Mouse (Mus musculus): Measurements from ENCODE around the gene Syt16. TPM values are rescaled to one million over a fixed set of nuclear protein-coding genes. Genes with fewer than 3 reads are reported as not detected.

The Syt16 gene
- polyA plus RNA-seq, 1 experiment from 2014 or later: 1.1 TPM

- H3K9me3 ChIP-seq (ENCODE audit: control insufficient read depth, low read length): no peaks in the 10 kb centered on the region
- peak within 1 kb of the TSS; percentile 84 for H3K4me3 ChIP-seq (ENCODE audit: low read length)
- peaks cover 8% of the 10 kb centered on the region for H3K36me3 ChIP-seq (ENCODE audit: control insufficient read depth, insufficient read depth, low read length)
- WGBS: under 1% methylated on average over 60 of the region's 60 CpGs
- peaks cover 6% of the 10 kb centered on the region for H3K4me1 ChIP-seq (ENCODE audit: control insufficient read depth, insufficient read depth, low read length)
- H3K4me2 ChIP-seq (ENCODE audit: low read depth, low read length): peak within 1 kb of the TSS; percentile 86
- no peaks in the 10 kb centered on the region for H3K27me3 ChIP-seq (replicated peaks; ENCODE audit: control insufficient read depth, insufficient read depth, low read length)
- ATAC-seq: peak; percentile 100
- H3K27ac ChIP-seq (ENCODE audit: low read length): peak within 1 kb of the TSS; percentile 72
- H3K9ac ChIP-seq (ENCODE audit: low read depth, low read length): peak within 1 kb of the TSS; percentile 79
These were observed 32.9 kb upstream of the Syt16 start, which contains the start of gene Snapc1 for GRCm38 (mm10) chr12:73964291-73965281. Gene Snapc1 (plus strand): TSS chr12:73964481.

GRCm38 (mm10) chr12:73969142-73969541 lies 28.3 kb upstream of the Syt16 start:
- no peak overlapping the region for H3K4me2 ChIP-seq (ENCODE audit: low read depth, low read length)
- no peak overlapping the region for H3K9ac ChIP-seq (ENCODE audit: low read depth, low read length)
- WGBS: 96% methylated on average over 8 of the region's 8 CpGs
- H3K36me3 ChIP-seq (ENCODE audit: control insufficient read depth, insufficient read depth, low read length): peaks cover 32% of the 10 kb centered on the region
- peaks cover 6% of the 10 kb centered on the region for H3K4me1 ChIP-seq (ENCODE audit: control insufficient read depth, insufficient read depth, low read length)
- H3K9me3 ChIP-seq (ENCODE audit: control insufficient read depth, low read length): no peaks in the 10 kb centered on the region
- H3K27me3 ChIP-seq (replicated peaks; ENCODE audit: control insufficient read depth, insufficient read depth, low read length): no peaks in the 10 kb centered on the region
- H3K4me3 ChIP-seq (ENCODE audit: low read length): no peak overlapping the region
- no peak for ATAC-seq
- H3K27ac ChIP-seq (ENCODE audit: low read length): no peak overlapping the region

- Histone ChIP-seq H3K36me3 (ENCODE audit: control insufficient read depth, insufficient read depth, low read length) (peaks cover 27% of the 10 kb centered on the region), H3K4me3 (ENCODE audit: low read length) (no peak overlapping the region), H3K4me1 (ENCODE audit: control insufficient read depth, insufficient read depth, low read length) (no peaks in the 10 kb centered on the region), H3K9ac (ENCODE audit: low read depth, low read length) (no peak overlapping the region), H3K27ac (ENCODE audit: low read length) (no peak overlapping the region), H3K9me3 (ENCODE audit: control insufficient read depth, low read length) (no peaks in the 10 kb centered on the region), H3K4me2 (ENCODE audit: low read depth, low read length) (no peak overlapping the region), H3K27me3 (replicated peaks; ENCODE audit: control insufficient read depth, insufficient read depth, low read length) (no peaks in the 10 kb centered on the region)
- ATAC-seq: no peak
- WGBS: 92% methylated on average over 6 of the region's 6 CpGs
These were observed 22.9 kb upstream of the Syt16 start for GRCm38 (mm10) chr12:73974584-73974983.

GRCm38 (mm10) chr12:73978144-73978543 lies 19.3 kb upstream of the Syt16 start:
- Histone ChIP-seq H3K9me3 (ENCODE audit: control insufficient read depth, low read length) (no peaks in the 10 kb centered on the region), H3K36me3 (ENCODE audit: control insufficient read depth, insufficient read depth, low read length) (peaks cover 6% of the 10 kb centered on the region; the same call in 1 of the 2 replicates), H3K4me1 (ENCODE audit: control insufficient read depth, insufficient read depth, low read length) (no peaks in the 10 kb centered on the region), H3K4me2 (ENCODE audit: low read depth, low read length) (no peak overlapping the region), H3K27ac (ENCODE audit: low read length) (no peak overlapping the region), H3K4me3 (ENCODE audit: low read length) (no peak overlapping the region), H3K9ac (ENCODE audit: low read depth, low read length) (no peak overlapping the region), H3K27me3 (replicated peaks; ENCODE audit: control insufficient read depth, insufficient read depth, low read length) (no peaks in the 10 kb centered on the region)
- WGBS: 88% methylated on average over 3 of the region's 3 CpGs
- no peak for ATAC-seq

- ATAC-seq: peak; percentile 56; the same call in 1 of the 2 replicates
- no peaks in the 10 kb centered on the region for H3K9me3 ChIP-seq (ENCODE audit: control insufficient read depth, low read length)
- H3K4me1 ChIP-seq (ENCODE audit: control insufficient read depth, insufficient read depth, low read length): no peaks in the 10 kb centered on the region
- H3K4me3 ChIP-seq (ENCODE audit: low read length): no peak overlapping the region
- H3K27me3 ChIP-seq (replicated peaks; ENCODE audit: control insufficient read depth, insufficient read depth, low read length): no peaks in the 10 kb centered on the region
- no peak overlapping the region for H3K4me2 ChIP-seq (ENCODE audit: low read depth, low read length)
- peaks cover 6% of the 10 kb centered on the region; the same call in 1 of the 2 replicates for H3K36me3 ChIP-seq (ENCODE audit: control insufficient read depth, insufficient read depth, low read length)
- WGBS: 86% methylated on average over 5 of the region's 5 CpGs
- H3K9ac ChIP-seq (ENCODE audit: low read depth, low read length): no peak overlapping the region
- H3K27ac ChIP-seq (ENCODE audit: low read length): no peak overlapping the region
These were observed 17.8 kb upstream of the Syt16 start for GRCm38 (mm10) chr12:73979667-73980066.

GRCm38 (mm10) chr12:73982533-73982932 lies 14.9 kb upstream of the Syt16 start:
- Histone ChIP-seq H3K4me3 (ENCODE audit: low read length) (no peak overlapping the region), H3K4me1 (ENCODE audit: control insufficient read depth, insufficient read depth, low read length) (no peaks in the 10 kb centered on the region), H3K9ac (ENCODE audit: low read depth, low read length) (no peak overlapping the region), H3K27ac (ENCODE audit: low read length) (no peak overlapping the region), H3K36me3 (ENCODE audit: control insufficient read depth, insufficient read depth, low read length) (peaks cover 12% of the 10 kb centered on the region; the same call in 1 of the 2 replicates), H3K9me3 (ENCODE audit: control insufficient read depth, low read length) (no peaks in the 10 kb centered on the region), H3K4me2 (ENCODE audit: low read depth, low read length) (no peak overlapping the region), H3K27me3 (replicated peaks; ENCODE audit: control insufficient read depth, insufficient read depth, low read length) (no peaks in the 10 kb centered on the region)
- WGBS: 69% methylated on average over 14 of the region's 14 CpGs
- ATAC-seq: peak; percentile 50; the same call in 1 of the 2 replicates

GRCm38 (mm10) chr12:73986299-73986698 lies 11.2 kb upstream of the Syt16 start:
- ATAC-seq: no peak
- 80% methylated on average over 7 of the region's 7 CpGs for WGBS
- H3K4me1 ChIP-seq (ENCODE audit: control insufficient read depth, insufficient read depth, low read length): no peaks in the 10 kb centered on the region

GRCm38 (mm10) chr12:73988393-73989008 lies 9.0 kb upstream of the Syt16 start:
- Histone ChIP-seq H3K36me3 (ENCODE audit: control insufficient read depth, insufficient read depth, low read length) (peaks cover 5% of the 10 kb centered on the region; the same call in 1 of the 2 replicates), H3K27ac (ENCODE audit: low read length) (no peak overlapping the region), H3K9ac (ENCODE audit: low read depth, low read length) (no peak overlapping the region), H3K4me3 (ENCODE audit: low read length) (no peak overlapping the region), H3K27me3 (replicated peaks; ENCODE audit: control insufficient read depth, insufficient read depth, low read length) (no peaks in the 10 kb centered on the region), H3K4me2 (ENCODE audit: low read depth, low read length) (no peak overlapping the region), H3K4me1 (ENCODE audit: control insufficient read depth, insufficient read depth, low read length) (no peaks in the 10 kb centered on the region), H3K9me3 (ENCODE audit: control insufficient read depth, low read length) (no peaks in the 10 kb centered on the region)
- ATAC-seq: no peak
- 87% methylated on average over 4 of the region's 4 CpGs for WGBS

More at GRCm38 (mm10) chr12:73986299-73986698, 11.2 kb upstream of the Syt16 start:
- Histone ChIP-seq H3K36me3 (ENCODE audit: control insufficient read depth, insufficient read depth, low read length) (peaks cover 5% of the 10 kb centered on the region; the same call in 1 of the 2 replicates), H3K9ac (ENCODE audit: low read depth, low read length) (no peak overlapping the region), H3K27me3 (replicated peaks; ENCODE audit: control insufficient read depth, insufficient read depth, low read length) (no peaks in the 10 kb centered on the region), H3K4me3 (ENCODE audit: low read length) (no peak overlapping the region), H3K4me2 (ENCODE audit: low read depth, low read length) (no peak overlapping the region), H3K9me3 (ENCODE audit: control insufficient read depth, low read length) (no peaks in the 10 kb centered on the region), H3K27ac (ENCODE audit: low read length) (no peak overlapping the region)

GRCm38 (mm10) chr12:73989594-73989993 lies 7.9 kb upstream of the Syt16 start:
- H3K9ac ChIP-seq (ENCODE audit: low read depth, low read length): no peak overlapping the region
- H3K4me3 ChIP-seq (ENCODE audit: low read length): no peak overlapping the region
- no peak overlapping the region for H3K27ac ChIP-seq (ENCODE audit: low read length)
- ATAC-seq: no peak
- no peaks in the 10 kb centered on the region for H3K9me3 ChIP-seq (ENCODE audit: control insufficient read depth, low read length)
- no peak overlapping the region for H3K4me2 ChIP-seq (ENCODE audit: low read depth, low read length)
- no peaks in the 10 kb centered on the region for H3K27me3 ChIP-seq (replicated peaks; ENCODE audit: control insufficient read depth, insufficient read depth, low read length)
- H3K4me1 ChIP-seq (ENCODE audit: control insufficient read depth, insufficient read depth, low read length): no peaks in the 10 kb centered on the region
- peaks cover 5% of the 10 kb centered on the region; the same call in 1 of the 2 replicates for H3K36me3 ChIP-seq (ENCODE audit: control insufficient read depth, insufficient read depth, low read length)

All from intestine, embryonic 16.5 days (tissue).